Mouse (Mus musculus): ENCODE results near the gene Hirip3.
"Not testable (repeated sequence)": the region's sequence is repeated elsewhere in the genome, so short reads cannot be mapped to it uniquely, and the experiment has no call there.

Gene Hirip3

DNA sequence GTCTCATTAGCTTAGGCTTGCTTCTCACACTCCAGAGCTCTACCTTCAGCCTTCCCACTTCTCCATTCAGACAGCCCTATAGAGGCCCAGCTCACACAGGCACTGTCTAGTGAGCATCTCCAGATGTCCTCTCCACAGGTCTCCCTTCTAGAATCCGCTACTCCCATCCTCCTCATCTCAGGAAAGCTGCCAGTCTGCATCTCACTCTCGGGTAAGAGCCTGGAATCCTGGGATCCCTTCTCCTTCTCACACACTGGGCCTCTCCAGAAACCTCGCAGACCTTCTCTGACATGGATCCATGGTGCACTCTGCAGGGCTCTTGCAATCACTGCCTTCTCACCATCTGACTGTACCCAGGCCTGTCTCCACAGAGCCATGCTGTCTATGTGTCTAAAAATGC lies 6.1 kb upstream of the Hirip3 start:
- no peak for DNase-seq

DNA sequence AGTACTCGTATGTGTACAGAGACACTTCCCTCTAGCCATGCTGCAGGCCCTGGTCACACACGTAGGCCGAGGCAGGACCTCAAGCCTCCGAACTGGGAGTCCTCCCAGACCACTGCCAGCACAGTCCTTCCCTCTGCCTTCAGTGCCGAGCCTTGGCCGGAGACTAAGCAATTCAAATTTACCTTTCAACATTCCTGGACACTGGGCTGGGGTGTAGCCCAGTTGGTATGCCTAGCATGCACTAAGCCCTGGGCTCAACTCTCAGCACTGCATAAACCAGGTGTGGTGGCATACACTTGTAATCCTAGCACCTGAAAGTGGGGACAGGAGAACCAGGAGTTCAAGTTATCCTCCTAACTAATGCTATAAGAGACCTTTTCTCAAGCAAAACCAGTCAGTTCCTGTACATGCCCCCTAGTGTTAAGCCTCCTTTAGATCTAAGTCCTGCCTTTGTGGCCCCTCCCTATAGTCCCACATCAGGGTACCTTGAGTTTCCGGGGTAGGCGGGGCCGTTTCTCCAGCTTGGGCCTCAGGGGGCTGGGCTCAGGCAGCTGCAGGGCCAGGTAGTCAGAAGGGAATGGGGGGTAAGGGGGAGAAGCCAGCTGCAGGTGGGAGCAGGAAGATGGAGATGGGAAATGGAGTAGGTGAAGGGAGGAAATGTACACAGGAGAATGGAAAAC lies 4.9 kb upstream of the Hirip3 start:
- DNase-seq, result no peak

DNA sequence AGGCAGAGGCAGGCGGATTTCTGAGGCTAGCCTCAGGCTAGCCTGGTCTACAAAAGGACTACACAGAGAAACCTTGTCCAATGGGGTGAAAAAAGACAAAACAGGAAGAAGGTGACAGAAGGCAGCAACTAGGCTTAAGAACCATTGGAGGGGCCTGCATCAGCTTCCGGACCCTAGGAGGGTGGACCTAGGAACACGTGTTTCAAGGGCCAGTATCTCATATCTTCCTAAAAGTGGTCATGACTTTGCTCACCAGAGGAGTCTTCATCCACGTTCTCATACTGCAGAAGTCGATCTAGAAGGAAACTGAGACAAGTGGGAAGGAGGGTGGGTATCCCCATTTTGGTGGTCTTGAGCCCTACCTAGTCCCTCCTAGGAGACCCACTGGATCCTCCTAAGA lies 785 bp upstream of the Hirip3 start:
- DNase-seq, result no peak

DNA sequence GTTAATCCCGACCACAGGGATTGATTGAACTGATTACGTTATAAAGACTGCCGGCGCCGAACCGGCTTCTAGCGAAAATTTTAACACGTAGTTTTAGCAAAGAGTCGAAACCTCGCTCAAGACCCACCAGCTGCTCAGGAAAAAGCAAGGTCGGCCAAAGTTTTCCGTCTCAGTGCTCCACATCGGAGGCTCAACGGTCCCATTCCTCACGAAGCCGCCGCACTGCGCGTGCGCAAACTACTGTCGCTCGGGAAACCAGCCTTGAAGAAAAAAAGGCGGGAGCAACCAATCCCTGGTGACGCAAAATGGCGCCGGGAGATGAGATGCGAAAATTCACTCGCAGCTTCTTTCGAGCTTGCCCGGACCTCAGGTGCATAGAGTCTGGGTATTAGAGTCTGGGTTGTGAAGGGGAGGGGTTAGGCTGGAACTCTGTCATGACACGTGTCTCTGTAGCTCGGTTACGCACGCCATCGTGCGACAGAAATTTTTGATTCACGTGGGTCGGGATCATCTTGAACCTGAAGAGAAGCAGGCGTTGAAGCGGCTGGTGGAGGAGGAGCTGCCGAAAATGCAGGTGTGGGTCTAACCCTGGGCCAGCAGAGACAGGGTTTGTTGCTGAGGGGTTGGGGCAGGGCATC lies 494 bp downstream of the Hirip3 start, which contains the start of gene Ino80e:
TSS of gene Ino80e (minus strand) at position 231 of the 638 bp plus-strand sequence.
- peak; percentile 92 for DNase-seq

DNA sequence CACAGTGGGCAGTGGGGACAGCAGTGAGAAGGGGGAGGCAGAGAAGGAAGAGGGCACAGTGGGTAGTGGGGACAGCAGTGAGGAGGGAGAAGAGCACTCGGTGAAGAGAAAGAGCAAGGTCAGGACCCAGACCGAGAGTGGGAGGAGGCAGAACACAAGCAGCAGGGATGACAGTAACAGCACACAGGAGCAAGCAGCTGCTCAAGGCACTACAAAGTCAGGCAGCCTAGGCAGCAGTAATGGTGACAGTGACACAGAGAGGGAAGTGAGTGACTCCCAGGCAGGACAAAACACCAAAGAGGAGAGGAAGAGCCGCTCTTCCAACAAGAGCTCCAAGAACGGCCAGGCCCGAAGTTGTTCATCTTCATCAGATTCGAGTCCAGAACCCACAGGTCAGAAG lies 2.0 kb downstream of the Hirip3 start:
- no peak for DNase-seq

DNA sequence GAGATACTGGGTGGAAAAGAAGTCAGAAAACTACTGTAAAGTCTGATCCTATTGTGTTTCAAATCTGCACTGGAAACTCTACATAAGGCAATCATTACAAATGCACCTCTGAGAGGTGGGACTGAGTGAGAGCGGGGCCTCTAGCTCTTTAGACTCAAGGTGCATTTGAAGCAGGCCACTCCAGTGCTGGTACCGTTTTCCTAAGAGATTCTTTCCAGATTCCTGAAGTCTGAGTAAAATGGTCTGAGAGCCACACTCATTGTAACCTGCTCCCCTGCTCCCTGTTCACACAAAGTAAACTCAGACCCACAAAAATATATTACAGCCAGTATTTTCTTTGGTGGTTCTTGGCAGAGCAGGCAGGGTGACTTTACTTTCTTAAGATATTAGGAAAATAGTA lies 5.8 kb downstream of the Hirip3 start:
- no peak for DNase-seq

DNA sequence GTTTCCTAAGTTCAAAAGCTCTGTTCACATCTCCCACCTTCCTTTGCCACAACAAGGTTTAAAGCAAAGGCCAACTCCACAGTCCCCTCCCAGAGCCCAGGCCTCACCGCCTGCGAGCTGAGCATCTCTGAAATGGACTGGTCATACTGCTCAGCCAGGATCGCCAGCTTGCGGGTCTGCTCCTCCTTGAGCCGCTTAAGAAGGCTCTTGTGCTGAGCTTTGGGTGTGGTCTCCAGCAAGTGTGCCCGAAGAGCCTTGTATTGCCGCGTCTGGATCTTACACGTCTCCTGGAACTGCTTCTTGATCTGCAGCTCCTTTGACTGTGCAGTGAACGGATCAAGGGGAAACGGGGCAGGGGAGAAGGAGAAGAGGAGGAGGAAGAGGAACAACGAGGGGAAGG lies 6.2 kb downstream of the Hirip3 start:
- no peak for DNase-seq

DNA sequence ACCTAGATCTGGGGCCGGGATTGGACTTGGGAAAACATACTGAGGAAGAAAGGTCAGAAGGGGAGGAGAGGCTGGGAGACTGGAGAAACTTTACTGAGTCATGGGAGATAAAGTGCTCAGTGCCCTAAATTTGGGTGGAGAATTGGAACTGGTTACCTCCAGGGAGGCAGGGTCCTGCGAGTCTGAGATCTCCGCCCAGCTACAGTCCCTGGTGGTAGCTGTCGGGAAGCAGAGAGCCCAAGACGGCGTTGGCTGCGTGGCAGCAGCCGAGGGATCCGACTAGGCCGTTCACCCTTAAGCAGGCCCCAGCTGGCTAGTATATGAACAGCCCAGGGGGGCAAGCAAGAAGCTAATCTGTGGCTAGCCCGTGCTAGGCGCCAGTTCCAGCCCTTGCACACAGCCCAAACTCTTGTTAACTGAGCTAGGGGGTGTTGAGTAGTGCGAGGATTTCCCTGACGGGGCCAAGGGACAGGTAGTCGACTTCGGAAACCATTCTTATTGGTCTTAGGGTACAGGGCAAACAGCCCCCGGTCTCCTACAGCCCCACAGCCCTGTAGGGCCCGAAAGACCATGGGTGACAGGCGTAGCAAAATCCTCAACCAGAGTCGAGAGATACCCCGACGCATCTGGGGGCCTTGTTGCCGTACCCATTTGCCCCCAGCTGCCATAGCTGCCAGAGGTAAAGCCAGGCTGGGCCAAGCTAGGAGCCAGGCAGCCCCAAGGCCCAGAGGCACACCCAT lies 8.2 kb downstream of the Hirip3 start:
- no peak for DNase-seq

DNA sequence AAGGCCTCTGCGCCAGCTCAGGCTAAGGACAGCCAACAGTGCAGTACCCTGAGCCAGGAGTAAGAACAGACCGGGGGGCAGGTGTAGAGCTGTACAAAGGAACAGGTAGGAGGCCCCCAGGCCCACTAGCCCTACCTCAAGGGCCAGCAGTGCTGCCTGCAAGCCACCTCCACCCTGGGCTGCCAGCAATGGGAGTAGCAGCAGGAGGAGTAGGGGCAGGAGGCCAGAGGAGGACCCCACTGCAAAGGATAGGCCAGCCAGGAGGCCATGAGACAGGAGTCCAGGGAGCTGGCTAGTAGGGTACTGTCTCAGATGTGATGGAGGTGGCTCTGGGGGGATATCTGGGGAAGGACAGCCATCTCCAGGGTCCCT lies 8.7 kb downstream of the Hirip3 start:
- DNase-seq, result no peak

DNA sequence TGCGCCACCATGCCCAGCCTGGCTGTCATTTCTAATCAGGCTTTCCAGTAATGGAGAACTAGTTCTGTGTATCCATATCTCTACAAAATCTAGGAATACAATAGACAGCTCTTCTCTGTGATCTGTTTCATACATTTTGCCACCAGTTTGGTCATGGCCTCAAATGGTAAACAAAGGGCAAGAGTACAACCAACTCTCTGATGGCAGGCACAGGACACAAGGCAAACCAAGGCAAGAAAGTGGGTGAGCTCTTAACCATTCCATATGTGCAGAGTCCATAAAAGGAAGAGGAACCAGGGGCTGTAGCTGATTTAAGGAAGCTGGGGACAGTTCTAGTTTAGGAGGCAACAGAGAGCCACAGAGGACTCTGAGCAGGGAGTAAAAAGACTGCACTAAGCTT lies 15.5 kb downstream of the Hirip3 start:
- DNase-seq, result no peak

DNA sequence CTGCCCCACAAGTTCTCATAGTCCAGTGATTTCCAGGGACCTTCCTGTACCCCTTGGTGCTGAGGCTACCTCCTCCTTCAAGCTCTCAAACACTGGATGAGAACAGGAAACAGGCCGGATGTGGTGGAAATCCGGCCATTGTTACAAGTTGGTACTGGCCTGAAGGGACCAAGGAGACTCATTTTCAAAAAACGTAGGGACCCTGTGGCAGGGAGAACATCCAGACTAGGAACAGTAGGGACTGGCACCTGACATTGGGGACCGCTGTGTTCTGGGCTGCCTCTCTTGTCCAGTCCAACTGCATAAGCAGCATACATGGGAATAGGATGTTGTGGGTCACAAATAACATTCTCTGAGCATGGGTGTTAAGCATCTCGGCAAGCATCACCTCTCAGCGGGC lies 19.3 kb downstream of the Hirip3 start:
- DNase-seq, result no peak

DNA sequence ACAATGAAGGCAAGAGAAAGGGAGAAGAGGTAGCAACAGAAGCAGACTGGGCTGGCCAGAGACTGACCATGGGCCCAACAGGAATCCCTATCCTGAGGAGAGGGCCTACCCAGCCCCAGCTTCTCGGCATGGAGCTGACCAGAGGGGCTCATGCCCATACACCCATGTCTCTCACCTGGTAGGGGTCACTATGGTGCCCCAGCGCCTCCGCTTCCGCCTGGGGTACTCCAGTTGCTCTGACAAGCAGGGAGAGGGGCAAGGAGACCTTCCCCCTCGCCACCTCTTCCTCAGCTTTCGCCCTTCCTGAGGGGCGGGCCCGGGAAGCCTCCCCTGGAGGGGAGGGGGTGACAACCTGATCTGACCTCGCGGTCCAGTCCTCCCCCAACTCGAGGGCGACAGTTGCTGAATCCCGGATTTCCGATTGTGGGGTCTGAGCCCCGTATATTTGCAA lies 22.0 kb downstream of the Hirip3 start:
- DNase-seq, result no peak

DNA sequence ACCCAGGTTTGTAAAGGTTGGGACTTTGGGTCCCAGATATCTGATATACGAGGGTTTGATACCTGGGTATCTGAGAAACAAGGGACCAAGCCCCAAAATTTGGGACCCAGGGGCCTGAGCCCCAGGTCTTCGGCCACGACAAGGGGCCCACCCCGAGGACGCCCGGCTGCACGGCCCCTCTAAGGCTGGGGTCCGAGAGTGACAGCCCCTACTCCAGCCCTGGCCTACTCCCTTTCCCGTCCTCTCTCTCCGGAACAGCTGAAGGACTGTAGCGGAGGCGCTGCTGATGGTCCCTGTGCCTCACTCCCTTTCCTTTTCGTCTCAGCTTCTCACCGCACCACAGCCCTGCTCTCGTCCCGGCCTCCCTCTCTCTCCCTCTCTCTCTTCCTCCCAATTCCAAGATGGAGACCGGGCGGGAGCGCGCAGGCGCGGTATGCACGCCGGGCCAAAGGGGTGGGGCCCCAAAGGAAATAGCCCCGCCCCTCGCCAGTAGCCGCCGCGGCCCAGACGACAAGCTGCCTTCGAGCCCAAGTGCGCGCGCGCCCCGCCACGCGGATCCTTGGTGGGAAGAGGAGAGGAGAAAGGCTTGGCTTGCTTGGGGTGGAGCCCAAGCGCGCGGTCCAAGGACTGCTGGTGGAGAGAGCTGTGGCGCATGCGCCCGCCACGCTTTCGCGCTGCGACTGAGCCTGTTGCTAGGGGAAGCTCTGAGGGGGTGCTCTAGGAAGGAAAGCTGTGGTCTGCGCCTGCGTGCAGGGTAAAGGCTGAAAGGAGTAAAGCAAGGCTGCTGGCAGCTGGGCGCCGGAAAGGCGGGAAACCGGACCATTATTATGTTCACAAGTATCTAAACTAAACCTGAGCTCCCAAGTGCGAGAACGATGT lies 22.8 kb downstream of the Hirip3 start, which contains the start of gene Taok2:
TSS of gene Taok2 (minus strand) at position 418 of the 879 bp plus-strand sequence.
- DNase-seq, result peak; percentile 99

DNA sequence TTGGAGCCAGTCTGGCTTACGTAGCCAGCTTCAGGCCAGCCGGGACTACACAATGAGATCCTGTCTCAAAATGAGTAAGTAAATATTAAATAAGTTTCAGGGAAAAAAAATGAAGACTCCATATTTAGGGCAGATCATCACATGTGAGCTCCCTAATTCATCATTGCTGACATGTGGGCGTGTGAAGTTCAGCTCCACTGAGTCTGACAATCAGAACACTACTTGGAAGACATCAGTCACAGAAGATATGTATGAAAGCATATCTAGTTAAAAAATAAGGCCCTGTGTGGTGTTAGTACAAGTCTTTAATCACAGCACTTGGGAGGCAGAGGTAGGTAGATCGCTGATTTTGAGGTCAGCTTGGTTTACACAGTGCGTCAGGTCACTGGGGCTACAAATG lies 25.5 kb downstream of the Hirip3 start:
- no peak for DNase-seq

DNA sequence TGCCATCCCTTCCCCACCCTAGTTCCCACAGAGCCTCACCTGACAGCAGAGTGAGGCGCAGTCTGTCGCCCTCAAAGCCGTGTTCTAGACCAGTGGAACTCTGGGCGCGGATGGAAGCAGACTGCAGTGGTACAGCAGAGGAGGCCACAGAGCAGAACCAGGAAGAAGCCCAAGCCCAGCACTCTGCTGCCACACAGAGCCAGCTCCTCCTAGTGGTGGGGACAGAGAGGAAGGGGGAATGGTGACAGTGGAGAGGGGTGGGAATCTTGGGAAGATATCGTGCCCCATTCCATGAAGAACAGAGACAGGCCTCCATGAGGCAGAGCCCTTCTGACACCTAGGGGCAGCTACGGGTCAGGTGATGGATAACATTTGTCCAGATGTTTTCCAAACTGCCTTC lies 27.1 kb downstream of the Hirip3 start:
- no peak for DNase-seq

DNA sequence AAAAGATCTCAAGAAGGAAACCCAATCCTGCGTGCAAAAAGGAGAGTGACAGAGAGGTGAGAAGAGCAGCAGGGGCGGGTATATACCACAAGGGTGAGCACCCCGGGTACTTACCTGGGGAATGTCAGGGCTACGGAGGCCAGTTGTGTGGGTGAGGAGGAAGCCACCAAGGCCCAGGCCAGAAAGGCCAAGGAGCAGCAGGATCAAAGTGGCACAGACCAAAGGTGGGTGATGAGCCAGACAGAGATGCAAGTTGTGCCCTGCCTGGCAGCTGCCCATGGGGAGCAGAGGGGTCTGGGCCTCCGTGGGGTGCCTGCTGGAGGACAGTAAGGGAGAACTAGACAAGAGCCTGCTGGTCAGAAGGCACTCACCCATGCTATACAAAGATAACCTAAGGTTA lies 35.1 kb downstream of the Hirip3 start:
- DNase-seq, result no peak

DNA sequence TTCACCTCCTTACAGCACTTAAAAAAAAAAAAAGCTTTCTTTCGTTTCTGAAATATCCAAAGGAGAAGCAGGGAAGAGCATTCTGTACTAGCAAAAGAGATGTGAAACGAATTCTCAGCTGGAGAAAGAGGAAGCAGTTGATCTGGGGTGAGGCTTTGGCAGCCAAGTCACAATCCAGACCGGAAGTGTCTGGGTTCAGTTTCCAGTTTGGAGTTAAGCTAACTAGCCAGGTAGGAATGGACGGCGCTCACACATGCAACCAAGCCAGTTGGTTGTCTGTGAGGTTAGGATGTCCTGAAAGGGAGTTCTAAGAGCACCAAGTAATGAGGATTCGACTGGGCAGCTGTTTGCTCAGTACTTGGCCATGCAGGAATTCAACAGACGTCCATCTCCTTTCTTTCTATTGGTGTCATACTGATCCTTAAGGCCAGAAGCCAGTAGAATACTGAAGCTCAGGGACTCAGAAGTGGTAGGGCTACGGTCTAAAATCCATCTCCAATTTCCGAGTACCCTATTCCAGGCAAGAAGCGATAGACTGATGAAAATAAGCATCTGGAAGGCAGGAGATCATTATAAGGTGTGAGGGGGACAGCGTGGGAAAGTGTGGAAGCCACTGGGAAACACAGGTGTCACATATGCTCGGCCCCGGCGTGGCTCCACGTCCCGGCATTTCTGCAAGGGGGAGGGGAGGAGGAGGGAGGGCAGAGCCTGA lies 35.8 kb downstream of the Hirip3 start:
- DNase-seq, result peak; percentile 19

DNA sequence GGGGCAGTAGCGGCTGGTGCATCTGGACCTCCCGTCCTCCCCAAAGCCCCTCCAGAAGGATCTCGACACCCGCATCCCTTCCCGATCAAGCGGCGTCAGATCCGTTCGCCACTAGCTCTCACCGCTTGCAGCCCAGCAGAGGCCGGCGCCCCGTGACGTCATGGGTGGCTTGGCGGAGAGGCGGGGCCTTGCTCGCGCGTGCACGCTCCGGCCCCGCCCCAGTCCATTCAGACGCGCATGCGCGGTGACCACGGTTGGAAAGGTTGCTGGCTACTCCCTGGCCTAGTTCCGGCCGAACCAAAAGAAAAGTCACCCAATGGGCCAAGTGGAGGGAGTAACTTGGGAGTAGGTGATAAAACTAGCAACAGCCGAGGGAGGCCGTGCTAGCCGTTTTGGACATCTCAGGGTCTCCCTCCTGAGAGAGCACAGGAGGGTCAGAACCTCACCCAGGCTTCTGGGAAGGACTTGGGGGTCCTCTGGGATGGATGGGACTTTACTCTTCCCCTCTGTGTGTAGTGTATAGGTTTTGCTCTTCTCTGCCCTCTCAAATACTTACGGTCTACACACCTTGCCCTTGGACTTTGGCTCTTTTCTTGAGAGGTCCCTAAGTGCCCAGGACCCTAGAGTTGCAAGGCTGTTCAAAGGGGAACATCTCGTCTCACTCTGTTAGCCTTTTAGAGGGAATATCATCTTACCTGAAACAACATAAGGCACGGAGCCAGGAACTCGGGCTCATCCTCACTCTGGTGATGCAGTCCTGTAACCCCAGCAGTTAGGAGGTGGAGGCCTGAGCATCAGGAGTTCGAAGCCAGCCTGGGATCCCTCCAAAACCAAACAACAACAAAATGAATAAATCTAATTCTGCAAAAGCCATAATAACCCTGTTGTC lies 36.6 kb downstream of the Hirip3 start:
- peak; percentile 93 for DNase-seq

DNA sequence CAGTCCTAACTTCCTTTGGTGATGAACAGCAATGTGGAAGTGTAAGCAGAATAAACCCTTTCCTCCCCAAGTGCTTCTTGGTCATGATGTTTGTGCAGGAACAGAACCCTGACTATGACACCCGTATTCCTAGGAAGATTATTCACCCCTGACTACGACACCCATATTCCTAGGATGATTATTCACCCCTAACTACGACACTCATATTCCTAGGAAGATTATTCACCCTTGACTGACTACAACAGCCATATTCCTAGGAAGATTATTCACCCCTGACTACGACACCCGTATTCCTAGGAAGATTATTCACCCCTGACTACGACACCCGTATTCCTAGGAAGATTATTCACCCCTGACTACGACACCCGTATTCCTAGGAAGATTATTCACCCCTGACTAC lies 38.0 kb downstream of the Hirip3 start:
- not testable (repeated sequence) for DNase-seq

DNA sequence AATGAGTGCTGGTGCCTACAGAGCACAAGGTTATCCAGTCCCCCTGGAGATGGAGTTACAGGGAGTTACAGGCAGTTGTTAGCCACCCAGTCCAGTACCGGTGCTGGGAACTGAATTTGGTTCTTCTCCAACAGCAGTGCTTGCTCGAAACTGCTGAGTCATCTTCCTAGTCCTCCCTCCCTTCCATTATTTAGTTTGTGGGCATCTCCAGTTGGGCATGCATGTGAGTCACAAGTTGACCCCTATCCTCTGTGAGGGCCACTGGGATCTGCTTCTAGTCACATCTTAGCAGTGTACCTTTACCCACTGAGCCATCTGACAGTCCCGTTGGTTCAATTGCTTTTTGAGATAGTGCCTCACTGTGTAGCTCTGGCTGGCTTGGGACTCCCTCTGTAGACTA lies 43.8 kb downstream of the Hirip3 start:
- DNase-seq, result no peak

DNA sequence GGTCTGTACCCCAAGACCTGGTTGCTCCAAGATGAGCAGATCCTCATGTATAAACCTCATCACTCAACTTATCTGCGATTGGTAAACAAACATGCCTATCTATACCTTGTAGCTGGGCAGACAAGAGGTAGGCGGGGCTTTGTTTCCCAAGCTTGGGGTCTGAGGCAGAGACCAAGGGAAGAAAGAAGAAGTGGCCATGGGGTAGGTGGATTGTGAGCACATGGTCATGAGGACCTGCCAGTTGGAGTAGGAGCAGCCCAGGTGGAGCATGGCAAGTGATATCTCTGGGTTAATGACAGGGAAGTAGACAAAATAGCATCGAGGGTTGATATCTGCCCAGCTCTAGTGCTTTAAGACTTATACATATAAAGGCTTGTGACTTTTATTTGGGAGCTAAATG lies 53.1 kb downstream of the Hirip3 start:
- no peak for DNase-seq

Measured in right cerebral cortex, postnatal 25 days (tissue).